Mouse (Mus musculus) MEL-GATA-1-ER (cell line): ENCODE results near the gene Arid1b.
"Not testable (repeated sequence)": the region's sequence is repeated elsewhere in the genome, so short reads cannot be mapped to it uniquely, and the experiment has no call there.

Experiments used
- DNase-seq: peaks from one replicate; pipeline ENCODE4 v3.0.0-alpha.2; 2012; ENCODE audit warnings: low read depth; ENCODE audit errors: extremely low read depth

The Arid1b gene

DNA sequence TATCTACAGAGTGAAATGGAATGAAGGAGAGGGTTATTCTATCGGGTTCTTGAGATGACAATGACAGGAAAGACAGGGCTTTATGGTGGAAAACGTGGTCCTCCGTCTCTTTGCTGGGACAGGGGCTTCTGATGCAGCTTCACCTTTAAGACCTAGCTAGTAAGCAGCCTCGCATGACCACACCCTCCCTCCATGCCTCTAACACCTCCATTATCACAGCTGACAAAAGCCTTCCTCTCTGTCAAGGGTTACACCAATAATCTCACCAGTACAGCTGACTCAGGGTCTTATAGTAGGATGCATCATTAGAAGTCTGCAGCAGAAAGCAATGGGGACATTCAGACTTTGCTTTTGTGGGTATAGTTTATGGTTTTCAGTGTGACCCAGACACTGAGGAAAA lies 116.0 kb downstream of the Arid1b start:
- no peak for DNase-seq

GRCm38 (mm10) chr17:5110981-5111380 lies 116.8 kb downstream of the Arid1b start:
- DNase-seq = not testable (repeated sequence)

GRCm38 (mm10) chr17:5112116-5112515 lies 118.0 kb downstream of the Arid1b start:
- DNase-seq = no peak

GRCm38 (mm10) chr17:5115952-5116351 lies 121.8 kb downstream of the Arid1b start:
- DNase-seq = no peak

DNA sequence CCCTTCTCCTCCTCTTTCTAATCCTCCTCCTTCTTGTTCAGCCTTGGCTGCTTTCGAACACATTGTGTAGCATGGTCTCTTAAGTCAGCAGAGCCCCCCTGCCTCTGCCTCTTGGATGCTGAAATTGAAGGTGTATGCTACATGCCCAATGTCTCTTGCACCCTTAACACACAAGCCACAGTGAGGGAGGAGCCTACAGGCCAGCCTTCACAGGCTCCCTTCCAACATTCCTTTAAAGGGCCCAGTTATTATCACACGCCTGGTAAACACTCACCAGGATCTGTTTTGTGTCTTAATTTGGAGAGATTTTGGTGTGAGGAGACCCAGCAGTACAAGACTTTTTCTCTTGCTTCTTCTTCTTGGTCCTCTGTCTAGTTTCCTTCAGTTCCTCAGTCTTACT lies 122.9 kb downstream of the Arid1b start:
- DNase-seq = no peak

DNA sequence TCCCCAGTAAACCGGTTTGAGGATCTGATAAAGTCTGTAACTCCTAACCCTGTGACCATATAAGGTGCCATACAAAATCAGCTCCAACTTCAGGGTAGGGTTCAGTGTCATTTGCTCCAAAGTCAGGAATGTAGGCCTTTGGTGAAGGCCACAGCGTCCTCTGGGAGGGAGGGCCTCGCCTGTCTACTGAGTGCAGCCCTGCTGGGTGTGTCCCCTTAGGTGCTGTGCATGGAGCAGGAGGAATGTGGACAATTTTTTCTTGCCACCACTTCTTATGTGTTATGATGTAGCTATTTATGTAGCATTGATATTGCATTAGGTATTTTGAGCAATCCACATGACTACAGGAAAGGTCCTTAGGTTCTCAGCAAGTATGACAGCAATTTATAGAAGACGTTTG lies 124.0 kb downstream of the Arid1b start:
- no peak for DNase-seq

DNA sequence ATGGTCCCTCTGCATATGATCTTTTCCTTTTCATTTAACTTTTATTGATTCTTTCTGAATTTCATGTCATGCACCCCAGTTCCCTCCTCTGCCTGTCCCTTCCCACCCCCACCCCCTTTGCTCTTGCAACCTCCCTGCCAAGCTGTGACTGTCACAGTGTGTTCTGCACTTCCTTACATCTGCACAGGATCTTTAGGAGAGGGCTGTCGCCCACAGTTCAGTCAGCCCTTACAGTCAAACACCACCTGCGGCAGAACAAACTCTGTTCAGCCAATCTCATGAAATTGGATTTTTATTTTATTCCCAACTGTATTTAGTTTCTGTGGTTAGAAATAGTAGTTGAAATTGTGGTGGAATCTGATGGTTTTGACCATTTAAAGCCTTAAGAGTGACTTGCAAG lies 130.5 kb downstream of the Arid1b start:
- DNase-seq = no peak

DNA sequence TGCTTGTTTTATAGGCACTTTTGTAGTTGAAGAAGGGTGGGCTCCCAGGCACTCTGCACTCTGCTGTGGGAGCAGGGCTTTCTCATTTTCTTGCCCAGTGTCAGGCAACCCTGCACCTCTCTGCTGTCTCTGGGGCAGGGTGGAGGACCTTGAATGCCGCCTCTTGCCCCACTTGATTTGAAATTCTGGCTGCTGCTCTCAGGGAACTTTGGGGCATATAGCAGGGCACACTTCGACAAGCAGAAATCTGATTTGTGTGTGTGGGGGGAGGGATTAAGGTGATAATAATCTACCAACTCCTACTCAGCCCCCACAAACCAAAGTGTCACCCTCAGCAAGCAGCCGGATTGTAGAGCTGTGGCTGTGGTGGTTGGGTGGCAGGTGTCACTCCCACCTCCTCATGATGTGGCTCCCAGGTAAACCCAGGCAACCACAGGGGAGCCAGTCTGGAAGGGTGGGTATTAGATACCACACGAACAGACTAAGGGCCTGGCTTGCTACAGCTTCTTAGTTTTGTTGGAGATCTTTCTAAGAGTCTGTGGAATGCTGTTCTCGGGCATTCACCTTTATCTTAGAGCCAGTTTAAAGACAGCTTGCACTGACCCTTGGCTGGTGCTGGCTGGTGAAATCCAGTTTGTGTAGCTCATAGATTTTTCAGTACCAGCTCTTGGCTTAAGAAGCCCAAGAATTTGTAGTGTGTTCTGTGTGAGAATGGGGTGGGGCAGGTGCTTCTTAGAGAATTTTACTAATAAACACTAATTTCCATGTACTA lies 131.1 kb downstream of the Arid1b start:
- no peak for DNase-seq

- DNase-seq = no peak
Observed at GRCm38 (mm10) chr17:5125856-5126806, 132.0 kb downstream of the Arid1b start.

GRCm38 (mm10) chr17:5129606-5130005 lies 135.5 kb downstream of the Arid1b start:
- DNase-seq = no peak

GRCm38 (mm10) chr17:5130116-5130515 lies 136.0 kb downstream of the Arid1b start:
- no peak for DNase-seq

DNA sequence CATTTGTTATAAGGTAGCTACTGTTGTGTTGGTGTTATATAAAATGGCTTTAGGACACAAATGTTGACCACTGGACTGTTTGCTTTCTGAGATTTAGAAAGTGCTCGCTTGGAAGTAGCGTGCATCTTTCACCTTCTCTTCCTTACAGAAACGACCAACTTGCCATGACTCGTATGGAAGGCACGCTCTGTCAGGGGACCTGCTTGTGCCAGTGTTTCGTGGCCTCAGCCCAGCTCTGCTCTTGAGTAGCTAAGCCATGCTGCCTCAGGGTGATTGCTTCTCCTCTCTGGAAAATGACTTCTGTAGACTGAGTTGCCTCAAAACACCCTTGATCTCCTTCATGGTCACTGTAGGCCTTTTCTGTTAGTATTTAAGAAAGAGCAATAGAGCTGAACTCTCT lies 137.6 kb downstream of the Arid1b start:
- no peak for DNase-seq

DNA sequence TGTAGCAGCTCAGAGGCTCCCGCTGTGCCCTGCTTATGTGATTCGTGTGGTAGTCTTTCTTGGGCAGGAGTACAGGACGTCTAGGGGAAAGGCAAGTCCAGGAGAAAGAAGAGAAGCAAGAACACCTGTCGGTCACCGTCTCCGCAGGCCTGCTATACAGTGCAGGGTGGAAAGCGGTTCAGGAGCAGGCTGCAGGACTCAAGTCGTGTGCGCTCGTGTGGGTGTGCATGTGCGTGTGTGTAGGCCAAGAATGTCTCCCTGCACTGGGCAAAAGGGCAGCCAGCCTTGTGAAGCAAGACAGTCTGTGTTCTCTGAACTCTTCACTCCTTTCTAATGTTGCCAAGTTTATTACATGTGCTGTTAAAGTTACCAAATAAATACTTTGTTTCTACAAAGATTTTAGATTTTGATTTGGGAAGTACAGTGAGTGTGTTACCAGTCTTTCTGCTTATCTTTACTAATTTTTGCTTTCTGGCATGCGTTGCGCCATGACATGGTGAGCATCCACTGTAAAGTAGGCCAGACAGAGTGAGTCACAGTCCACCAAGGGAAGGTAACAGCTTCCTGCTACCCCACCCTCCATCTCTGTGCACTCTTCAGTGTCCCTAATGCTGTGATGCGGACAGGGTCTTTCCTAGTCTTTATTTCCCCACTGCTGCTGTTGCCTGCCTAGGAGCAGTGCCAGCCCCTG lies 138.3 kb downstream of the Arid1b start:
- DNase-seq = no peak

DNA sequence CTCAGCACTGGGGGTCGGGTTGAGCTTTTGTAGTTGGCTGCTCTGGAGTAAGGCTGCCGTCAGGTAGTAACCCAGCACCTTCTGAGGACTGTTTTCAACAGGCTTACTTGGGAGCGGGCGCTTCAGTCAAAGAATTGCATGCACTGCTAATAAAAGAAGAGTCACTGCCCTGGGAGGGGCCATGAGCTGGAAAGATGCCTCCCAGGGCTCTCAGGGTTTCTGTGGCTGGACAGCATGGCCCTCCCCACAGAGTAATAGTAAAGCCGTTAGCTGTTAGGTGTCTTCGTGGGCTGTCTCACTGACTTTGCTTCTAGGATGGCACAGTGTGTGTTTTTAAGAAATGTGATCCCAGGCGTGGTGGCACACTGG lies 138.8 kb downstream of the Arid1b start:
- no peak for DNase-seq

DNA sequence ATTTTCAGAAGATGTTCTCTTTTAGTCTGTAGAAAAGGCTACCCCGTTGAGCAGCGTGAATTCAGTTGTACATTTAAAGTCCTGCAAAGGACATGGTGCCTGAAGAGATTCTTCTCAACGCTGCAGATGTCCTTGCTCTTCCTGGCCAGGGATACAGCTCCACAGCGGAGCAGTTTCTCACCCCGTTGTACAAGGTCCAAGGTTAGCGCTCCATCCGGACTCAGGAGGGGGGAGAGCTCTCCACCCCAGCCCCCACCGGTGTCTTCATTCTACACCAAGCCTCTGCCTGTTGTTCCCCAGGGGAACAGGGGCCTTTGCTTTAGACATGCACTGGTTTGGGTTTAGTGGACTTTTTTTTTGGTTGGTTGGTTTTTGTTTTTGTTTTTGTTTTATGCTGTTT lies 139.7 kb downstream of the Arid1b start:
- DNase-seq = no peak

DNA sequence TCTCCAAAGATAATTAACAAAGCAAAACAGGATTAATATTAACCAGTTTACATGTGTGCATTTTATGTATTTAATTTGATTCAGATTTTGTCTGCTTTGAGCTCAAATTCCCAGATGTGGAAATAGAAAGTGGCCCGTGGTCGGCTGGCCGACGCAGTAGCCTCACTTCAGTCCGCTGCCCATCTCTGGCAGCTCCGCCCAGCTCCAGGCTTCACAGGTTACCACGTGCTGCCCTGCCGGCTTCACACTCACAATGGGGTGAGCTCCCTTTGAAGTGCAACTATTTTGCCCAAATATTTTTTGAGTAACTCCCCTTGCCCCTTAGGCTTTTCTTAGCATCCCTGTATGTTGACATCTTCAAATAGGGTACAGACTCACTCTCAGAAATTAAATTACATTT lies 140.1 kb downstream of the Arid1b start:
- no peak for DNase-seq

DNA sequence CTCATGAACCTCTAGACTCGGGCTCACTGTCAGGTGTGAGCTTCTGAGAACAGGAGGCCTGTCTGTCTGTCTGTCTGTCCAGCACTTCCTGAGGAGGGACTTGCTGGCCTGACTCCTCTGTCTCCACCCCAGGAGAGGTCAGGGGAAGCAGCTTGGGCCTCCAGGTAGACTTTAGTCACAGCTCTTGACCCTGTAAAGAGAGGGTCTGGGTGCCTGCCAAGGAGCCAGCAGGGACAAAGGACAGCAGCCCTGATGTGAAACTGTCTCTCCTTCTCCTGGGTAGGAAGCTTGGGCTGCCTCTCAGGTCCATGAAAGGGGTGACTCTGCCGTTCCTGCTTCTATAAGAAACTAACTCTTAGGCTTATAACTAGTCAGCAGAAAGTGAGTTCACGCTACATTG lies 143.8 kb downstream of the Arid1b start:
- no peak for DNase-seq

- DNase-seq = peak; percentile 83
Observed at GRCm38 (mm10) chr17:5138641-5139205, 144.6 kb downstream of the Arid1b start.

GRCm38 (mm10) chr17:5139553-5139952 lies 145.4 kb downstream of the Arid1b start:
- peak; percentile 17 for DNase-seq

- DNase-seq = no peak
Observed at GRCm38 (mm10) chr17:5143735-5144439, 149.8 kb downstream of the Arid1b start.

- no peak for DNase-seq
Observed at GRCm38 (mm10) chr17:5150660-5151063, 156.5 kb downstream of the Arid1b start.
